Mouse (Mus musculus) cerebellum, postnatal 36 days (tissue): ENCODE results near the gene Sntb2.

Source experiments
- DNase-seq, 2 experiments: peaks; one replicate each; pipeline ENCODE4 v3.0.0; 2021 to 2022; ENCODE audit warnings: mixed read lengths in 2 of 2

Sntb2 gene

DNA sequence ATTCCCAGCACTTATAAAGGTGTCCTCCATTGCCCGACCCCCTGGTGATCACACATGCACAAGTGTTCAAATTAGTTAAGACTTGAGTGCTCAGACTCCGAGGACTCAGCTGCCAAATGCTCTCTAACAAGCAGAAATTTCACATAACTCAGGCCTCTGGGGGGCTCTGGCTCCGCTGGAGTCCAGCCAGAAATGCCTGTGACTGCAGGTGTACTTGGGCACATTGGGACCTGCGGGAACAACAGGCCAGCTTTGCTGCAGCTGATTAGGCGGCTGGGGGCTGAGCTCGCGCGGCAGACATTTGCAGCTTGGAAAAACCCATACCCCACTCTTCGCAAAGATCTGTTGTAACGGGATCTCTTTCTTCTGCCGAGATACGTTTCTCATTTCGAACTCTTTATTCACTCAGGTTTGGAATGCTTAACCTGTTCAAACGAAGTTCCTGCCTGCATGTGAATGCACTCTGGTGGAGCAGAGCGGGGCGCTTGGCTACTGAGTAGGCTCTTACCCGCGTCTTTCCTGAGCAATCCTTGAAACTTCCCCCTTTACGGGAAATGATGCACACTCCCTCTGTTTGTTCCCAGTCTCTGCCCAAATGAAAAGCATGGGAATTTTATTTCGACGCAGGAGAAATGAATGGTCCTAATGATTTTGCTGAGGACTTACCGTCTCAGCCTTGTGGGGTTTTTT, 3.0 kb upstream of the Sntb2 start:
- no peak for DNase-seq

DNA sequence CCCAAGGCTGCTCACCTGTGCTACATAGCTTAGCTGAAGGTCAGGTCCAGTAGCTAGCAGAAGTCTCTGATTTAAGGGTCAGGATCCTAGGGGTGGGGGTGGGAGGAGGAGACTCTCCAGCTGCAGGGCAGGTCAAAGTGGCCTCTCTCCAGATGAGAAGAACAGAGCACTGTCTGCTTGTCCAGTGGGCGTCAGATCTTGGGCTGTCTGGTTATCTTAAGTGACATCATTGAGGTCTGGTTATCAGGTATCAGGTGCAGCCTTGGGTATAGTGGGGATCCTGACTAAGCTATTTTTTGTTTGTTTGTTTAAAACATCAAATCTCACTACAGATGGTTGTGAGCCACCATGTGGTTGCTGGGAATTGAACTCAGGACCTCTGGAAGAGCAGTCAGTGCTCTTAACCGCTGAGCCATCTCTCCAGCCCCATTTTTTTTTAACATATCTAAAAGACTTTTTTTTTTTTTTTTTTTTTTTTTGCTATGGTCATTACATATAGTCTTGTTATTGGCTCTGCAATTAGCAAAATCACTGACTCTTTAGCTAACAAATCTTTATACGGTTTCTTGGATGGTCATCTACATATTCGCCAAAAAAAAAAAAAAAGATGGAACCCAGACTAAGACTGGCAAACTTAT, 1.9 kb upstream of the Sntb2 start:
- DNase-seq = no peak

DNA sequence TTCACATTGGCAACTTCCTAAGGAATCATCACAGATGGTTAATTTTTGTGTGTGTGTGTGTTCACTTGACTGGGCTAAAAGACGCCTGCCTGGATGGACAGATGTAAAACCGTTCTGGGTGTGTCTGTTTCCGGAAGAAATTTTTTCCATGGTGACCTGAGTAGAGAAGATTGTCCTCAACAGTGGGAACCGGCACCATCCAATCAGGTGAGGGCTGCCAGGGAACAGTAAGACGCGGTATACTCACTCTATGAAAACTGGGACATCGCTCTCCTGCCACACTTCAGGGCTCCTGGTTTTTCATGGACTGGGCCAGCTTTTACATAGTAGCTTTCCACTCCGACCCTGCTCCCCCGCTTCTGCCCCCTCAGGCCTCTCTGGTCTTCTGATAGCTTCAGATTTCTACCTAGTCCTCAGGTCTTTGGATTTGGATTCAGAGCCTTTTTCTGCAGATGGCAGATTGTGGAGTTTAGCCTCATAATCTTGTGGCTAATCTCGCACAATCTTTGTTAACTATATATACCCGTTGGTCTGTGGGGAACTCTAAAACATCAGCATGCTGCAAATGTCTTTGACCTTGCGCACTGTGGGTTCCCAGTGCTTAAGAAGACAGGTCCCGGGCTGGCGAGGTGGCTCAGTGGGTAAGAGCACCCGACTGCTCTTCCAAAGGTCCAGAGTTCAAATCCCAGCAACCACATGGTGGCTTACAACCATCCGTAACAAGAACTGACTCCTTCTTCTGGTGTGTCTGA, 1.1 kb upstream of the Sntb2 start:
- DNase-seq = no peak

DNA sequence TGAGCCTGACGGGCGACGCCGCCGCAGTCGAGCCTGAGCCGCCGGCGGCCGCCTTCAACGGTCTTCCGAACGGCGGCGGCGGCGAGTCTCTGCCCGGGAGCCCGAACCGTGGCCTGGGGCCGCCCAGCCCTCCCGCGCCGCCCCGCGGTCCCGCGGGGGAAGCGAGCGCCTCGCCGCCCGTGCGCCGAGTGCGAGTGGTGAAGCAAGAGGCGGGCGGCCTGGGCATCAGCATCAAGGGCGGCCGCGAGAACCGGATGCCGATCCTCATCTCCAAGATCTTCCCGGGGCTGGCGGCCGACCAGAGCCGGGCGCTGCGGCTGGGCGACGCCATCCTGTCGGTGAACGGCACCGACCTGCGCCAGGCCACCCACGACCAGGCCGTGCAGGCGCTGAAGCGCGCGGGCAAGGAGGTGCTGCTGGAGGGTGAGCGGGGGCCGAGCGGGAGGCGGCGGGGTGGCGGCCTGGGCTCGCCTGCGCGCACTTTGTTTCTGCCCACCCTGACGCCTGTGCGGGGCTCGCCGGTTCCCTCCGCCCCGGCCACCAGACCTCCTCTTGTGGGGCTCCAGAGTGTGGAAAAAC, 438 bp downstream of the Sntb2 start:
- DNase-seq = peak; percentile 62 to 63

DNA sequence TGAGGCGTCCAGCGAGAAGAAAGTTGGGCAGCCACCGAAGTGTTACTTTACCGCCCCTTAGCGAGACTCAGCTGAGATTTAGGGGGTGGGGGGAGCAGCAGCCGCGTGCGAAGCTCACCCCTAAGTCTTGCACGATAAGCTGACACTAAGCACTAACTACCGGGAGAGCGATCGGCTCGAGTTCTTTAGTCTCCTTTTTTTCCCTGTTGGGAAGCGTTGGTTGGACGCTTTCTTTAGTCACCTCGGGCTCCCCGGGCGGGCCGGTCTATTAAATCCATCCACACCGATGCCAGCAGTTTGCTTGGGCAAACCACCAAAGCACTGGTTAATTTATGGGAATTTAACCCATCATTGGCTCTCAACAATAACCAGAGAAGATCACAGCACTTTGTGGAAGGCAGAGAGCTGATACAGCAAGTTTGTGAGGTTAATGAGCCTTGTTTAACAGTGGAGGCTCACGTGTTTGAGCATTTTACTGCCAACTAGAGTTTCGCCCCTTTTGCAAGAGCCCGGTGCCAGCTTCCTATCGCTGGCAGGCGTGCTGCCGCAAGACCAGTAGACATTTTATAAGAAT, 1.0 kb downstream of the Sntb2 start:
- peak; percentile 32 to 38 for DNase-seq

DNA sequence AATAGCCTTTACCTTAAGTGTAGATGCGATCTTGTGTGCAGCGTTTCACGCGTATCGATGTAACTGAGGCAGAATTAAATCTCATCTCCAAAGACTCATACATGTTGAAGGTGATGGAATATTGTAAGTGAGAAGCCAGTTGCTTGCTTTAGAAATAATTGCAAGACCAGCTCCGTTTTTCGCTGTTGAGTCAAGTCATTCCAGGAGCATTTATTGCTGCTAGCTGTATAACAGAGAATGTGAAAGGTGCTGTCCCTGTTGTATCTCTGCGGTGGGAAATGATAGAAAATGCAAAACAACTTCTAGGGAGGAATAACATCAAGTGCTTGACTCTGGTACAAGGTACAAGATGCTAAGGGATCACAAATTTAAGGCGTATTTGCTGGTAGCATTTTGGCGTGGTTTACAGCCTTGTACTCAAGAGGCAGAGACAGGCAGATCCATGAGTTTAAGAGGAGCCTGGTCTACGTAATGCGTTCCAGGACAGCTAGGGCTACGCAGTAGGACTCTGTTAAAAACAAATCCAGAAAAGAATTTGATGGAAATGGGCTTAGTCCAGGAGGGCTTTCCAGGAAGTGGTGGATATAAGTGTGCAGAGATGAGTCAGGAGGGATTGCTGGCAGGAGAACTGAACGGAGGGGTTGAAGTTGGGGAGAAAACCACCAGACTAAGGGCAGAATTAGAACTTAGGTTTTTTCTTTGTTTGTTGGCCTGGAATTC, 1.7 kb downstream of the Sntb2 start:
- DNase-seq = no peak

DNA sequence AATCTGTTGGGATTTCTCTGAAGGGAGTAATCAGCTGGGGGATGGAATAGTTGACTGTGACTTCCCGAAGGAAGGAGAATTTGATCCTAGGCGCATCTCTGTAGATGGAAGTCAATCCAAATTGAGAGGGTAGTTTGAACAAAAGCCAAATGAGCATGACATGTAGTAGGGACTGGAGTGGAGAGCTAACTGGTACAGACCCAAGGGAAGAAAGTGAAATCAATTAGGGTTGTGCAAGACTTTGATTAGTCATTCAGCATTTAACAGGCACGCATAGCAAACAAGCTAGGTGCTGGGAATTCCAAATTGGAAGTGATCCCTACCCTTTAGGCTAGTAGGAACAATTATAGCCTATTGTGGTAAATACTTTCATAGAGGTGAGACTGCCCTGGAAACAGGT, 6.3 kb downstream of the Sntb2 start:
- no peak for DNase-seq

DNA sequence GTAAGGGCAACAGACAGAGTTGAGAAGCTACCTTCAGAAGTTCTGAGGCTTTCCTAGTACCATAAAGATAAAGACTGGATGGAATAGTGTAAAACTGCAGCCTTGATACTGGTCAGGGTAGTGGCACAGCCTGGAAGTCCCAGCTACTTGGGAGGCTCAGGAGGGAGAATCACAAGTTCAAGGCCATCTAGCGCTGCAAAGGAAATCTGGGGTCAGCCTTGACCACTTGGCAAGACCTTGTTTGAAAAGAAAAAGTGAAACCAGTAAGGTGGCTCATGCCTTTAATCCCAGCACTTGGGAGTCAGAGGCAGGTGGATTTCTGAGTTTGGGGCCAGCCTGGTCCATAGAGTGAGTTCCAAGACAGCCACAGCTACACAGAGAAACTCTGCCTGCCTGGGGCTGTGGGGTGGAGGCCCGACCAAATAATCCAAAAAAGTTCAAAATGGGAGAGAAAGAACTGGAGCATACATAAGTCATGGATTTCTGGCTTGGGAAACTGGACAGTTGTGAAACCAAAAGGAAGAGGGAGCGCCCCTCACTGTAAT, 8.4 kb downstream of the Sntb2 start:
- no peak for DNase-seq

DNA sequence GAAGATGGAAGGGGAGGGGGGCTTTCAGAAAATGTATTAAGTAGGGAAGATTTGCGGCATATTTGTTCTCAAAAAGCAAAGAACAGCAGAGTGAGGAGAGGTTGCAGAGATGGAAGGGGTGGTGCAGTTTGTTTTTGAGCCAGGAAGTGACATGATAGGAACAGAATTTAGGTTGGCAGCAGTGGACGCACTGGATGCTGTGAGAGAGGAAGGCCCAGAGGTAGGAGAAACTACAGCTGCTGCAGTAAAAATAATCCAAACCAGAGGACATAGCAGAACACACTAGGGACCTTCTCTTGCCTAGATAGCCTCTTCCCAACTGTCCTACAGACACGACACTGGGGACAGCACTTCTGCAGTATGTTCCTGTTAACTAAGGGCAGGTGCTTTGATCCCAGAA, 9.2 kb downstream of the Sntb2 start:
- DNase-seq = no peak

DNA sequence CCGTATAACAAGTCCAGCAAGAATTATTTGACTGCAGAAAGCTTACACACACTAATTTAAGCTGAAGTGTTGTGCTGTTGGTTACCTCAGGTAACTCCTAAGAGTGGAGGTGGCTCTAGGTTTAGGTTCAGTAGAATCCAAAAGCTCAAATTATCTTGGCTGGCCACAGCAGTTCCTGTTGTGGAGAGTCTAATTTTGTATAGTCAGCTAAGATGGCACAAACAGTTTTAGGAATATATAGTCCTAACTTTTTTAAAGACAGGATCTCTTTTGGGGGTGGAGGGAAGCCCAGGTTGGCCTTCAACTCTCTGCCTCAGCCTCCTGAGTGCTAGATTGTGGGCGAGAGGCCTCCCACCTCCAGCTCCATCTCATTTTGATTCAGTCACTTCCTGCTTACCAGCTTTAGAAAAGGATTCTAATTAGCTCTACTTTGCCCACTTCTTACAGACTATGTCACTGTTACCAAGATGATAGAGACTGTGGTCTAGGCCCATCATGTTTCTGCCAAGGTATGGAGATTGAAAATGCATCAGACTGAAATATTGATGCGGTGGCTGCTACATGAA, 13.2 kb downstream of the Sntb2 start:
- no peak for DNase-seq

DNA sequence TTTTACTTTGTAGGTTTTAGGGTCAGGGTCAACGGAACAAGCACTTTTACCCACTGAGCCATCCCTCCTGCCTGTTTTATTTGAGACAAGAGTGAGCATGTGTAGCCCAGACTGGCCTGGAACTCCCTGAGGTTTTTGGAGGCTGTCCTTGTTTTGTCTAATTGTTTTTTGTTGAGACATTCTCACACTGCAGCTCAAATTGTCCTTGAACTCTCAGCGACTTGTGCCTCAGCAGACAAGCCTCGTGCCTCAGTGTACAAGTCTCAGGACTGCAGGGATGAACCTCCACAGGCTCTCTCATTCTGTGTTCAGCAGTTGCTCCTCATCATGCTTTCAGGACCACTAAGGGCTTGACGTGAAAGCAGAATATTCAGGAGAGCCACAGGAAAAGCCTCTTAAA, 16.2 kb downstream of the Sntb2 start:
- no peak for DNase-seq

DNA sequence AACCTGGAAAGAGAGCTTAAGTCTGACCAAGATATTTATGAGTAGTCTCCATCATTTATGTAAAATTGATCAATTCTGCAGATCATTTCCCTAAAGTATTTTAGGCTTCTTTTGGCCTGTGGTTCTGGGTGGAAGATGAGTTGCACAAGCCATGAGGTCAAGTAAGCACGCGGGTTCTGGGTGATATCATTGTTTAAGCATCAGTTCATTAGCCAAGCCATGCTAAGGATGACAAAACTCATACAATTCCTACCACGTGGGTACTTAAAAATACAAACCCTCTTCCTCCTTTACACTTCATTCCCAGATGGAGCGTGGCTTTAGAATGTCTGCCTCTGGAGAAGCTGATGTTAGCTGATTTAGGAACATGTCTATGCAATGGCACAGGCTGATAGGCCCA, 18.0 kb downstream of the Sntb2 start:
- DNase-seq = no peak

DNA sequence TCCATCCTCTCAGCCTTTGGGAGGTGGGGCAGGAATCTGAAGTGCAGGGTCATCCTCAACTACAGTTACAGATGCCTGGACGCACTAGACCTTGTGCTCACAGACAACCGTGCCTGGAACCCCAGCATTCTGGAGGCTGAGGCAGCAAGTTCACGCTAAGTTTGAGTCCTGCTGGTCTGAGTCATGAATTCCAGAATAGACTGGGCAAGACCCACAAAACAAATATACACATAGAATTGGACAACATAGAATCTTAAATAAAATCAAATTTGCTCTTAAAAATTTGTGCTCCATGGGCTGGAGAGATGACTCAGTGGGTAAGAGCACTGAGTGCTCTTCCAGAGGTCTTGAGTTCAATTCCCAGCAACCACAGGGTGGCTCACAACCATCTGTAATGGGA, 21.5 kb downstream of the Sntb2 start:
- no peak for DNase-seq

DNA sequence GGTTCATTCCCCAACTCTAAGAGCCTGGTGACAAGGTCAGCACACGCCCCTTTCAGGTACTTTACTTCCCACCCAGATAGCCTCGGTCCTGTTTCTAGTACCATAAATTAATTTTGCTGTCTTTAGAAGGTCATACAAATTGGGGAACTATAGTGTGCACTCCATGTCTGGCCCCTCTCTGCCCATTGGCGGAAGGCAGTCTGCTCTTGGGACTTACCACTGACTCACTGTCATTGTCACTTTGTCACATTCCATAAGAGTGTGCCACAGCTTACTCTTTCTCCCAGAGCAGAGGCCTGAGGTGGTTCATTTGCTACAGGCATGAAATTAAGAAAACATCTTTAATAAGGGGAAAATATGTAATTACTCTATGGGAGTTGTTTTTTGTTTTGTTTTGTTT, 22.7 kb downstream of the Sntb2 start:
- DNase-seq = no peak

DNA sequence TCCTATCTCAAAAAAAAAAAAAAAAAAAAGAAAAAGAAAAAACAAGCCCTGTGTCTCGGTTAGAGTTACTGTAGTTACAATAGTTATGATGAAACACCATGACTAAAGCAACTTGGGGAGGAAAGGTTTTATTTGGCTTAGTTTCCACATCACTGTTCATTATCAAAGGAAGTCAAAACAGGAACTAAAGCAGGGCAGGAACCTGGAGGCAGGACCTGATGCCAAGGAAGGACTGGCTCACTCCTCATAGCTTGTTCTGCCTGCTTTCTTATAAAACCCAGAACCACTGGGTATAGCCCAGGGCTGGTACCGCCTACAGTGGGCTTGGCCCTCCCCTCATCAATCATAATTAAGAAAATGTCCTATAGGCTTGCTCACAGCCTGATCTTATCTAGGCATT, 24.1 kb downstream of the Sntb2 start:
- no peak for DNase-seq

DNA sequence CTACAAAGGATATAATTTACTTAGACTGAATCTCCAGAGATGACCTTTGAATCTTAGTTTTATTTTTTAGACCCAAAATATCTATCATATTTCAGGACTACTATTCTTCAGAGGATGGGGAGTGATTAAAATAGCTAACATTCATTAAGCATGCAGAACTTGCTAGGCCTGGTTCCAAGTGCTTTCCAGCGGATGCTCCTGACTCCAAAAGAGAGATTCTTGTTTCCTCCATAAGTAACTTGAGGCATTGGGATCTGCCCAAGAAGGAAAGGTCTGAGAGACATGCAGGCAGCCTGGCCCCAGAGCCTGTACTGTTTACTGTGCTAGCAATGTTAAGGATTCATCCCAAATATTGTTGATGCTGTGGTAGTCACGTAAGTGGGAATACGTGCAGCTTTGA, 26.8 kb downstream of the Sntb2 start:
- no peak for DNase-seq

DNA sequence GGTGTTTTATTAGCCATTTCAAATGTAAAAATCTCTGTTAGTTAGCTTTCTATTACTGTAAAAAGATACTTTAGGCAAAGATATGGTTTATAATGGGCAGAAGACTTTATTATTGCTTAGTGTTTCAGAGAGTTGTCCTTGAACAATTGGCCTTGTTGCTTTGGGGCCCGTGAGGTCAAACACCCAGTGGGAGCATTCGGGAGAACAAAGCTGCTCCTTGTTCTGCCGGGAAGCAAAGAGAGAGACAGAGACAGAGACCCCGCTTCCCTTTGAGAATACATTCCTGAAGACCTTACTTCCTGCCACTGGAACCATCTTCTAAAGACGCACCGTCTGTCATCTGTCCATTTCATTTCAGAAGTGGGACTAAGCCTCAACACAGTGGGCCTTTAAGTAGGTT, 27.8 kb downstream of the Sntb2 start:
- no peak for DNase-seq

DNA sequence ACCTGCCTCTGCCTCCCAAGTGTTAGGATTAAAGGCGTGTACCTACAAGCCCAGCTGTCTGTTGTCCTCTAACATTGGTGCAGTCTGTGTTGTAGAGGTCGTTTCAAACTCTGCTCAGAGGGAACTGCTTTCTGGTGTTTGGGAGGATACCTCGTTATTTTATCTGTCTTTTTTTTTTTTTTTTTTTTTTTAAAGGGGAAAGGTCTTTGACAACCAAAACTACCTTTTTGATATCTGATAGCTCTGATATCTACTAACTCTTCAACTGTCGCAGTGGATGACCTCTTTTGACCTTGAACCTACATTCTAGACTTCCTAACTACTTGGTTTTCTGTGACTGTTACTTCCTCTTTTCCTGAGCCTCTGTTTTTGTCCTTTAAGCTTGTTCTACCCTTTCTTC, 29.0 kb downstream of the Sntb2 start:
- DNase-seq = no peak

DNA sequence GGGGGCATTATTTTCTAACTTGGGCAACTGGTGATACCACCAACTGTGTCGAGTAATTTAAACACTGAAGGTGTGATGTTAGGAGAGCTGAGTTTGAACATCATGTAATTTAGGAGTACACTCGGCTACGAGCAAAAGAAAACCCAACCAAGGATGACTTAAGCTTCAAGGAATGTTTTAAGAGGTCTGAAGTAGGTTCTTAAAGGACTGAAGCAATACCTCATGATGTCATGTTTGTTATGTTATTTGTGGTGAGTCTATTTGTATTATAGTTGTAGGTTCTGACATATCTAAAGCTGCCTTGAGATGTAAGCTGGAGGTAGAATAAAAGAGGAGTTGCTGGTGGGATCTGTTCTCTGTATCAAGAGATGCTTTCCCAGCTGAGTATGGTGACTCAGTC, 34.4 kb downstream of the Sntb2 start:
- DNase-seq = no peak

DNA sequence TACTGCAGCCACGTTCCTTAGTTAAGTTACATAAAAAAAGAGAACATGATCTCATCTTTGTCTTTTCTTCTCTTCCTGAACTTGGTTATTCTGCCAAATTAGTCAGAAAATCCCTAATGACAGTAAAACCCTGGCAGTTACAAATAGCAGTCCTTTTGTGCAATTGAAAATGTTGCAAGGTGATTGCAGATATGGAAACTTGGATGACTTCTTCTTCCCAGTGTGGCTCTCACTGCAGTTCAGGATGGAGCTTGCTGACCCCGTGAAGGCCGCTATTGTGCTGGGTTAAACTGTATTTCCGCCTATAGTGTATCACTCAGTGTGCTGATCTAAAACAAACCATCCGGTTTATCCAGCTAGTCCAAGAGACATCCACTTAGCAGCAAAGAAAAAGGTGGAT, 36.4 kb downstream of the Sntb2 start:
- DNase-seq = no peak

DNA sequence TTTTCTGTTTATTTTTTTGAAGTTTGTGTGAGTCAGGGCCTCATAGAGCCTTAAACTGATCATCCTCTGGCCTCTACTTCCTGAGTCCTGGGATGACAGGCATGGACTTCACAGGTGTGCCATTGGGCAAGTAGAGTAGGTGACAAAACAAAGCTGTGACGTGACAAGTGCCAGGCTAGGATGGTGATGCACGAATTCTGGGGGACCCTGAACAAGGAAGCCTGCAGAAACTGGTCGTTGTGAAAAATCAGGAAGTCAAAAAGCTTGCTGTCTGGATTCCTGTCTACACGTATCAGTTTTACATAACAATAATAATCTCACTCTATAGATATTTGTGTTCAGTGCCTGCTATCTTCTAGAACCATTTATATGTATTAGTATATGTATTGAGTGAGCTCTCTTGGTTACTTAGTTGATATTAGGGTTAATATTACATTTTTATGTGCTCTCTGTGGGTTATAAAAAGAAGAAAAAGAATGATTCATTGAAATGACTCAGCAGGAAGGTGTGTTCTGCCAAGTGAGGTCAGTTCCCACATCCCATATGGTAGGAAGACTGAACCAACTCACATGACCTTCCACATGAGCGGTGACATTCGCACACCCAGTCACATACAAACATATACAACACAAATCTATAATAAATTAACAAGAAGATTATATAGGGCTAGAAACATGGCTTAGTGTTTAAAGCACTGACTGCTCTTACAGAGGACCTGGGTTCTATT, 37.2 kb downstream of the Sntb2 start:
- peak; percentile 15 to 22 for DNase-seq
